Mouse (Mus musculus) liver, adult 2 months (tissue): ENCODE measurements around the gene Cox15.

Experiments used
- CTCF ChIP-seq: fragments of 200-500 bp; IDR thresholded peaks from 2 replicates; pipeline ENCODE4 v1.5.1; 2011; ENCODE audit warnings: low read depth, low read length, control low read depth
- POLR2A ChIP-seq: fragments of 200-500 bp; IDR thresholded peaks from 2 replicates; pipeline ENCODE4 v1.6.1; 2011; ENCODE audit warnings: low read length, control low read depth; ENCODE audit not compliant: insufficient read depth; ENCODE audit errors: extremely low read depth

- no peak for TF ChIP-seq CTCF
- no peak for TF ChIP-seq POLR2A
These were observed 16.7 kb upstream of the Cox15 start for GRCm38 (mm10) chr19:43769366-43769960.
